Mouse (Mus musculus) adrenal gland, postnatal 14 days (tissue): ENCODE results near the gene 3110009E18Rik. TPM values are rescaled to one million over a fixed set of nuclear protein-coding genes. Genes with fewer than 3 reads are reported as not detected.

Source experiments
- DNase-seq: peaks from one replicate; pipeline ENCODE4 v3.0.0; 2021; ENCODE audit warnings: mixed read lengths
- total RNA-seq: library from RNA; stranded (reverse); gene quantifications from 2 replicates; pipeline ENCODE4 v1.2.3, GENCODE M21; 2021

3110009E18Rik gene
- total RNA-seq, 1 experiment from 2014 or later, result 8.8 TPM

- DNase-seq, result no peak
These were observed 19.8 kb upstream of the 3110009E18Rik start for GRCm38 (mm10) chr1:120101227-120101609.

- peak; percentile 37 for DNase-seq
These were observed 15.4 kb upstream of the 3110009E18Rik start for GRCm38 (mm10) chr1:120105556-120105959.

GRCm38 (mm10) chr1:120109741-120110432 is 11.1 kb upstream of the 3110009E18Rik start:
- no peak for DNase-seq

GRCm38 (mm10) chr1:120111766-120112165 is 9.2 kb upstream of the 3110009E18Rik start:
- DNase-seq, result no peak

- peak; percentile 18 for DNase-seq
These were observed 8.5 kb upstream of the 3110009E18Rik start for GRCm38 (mm10) chr1:120112251-120113187.

DNA sequence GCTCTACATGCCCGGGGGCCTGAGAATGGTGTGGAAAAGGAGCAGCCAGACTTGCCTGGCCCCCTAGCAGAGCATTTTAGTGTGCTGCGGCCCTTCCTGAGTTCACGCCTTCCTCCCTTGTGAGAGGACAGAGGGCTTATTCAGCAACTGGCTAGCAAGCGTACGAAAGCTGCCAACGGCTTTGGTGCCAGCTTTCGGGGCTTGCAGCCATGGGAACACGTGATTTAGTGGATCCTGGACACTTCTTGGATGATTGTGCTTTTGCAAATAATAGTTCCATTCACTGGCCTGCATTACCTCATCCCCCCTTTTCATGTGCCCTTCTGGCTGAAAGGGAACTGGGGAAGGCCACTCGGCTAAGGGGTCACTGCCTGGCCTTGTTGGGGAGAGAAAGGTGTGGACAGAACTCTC is 5.3 kb upstream of the 3110009E18Rik start:
- peak; percentile 83 for DNase-seq

- DNase-seq, result peak; percentile 73
These were observed 4.9 kb upstream of the 3110009E18Rik start for GRCm38 (mm10) chr1:120116106-120116505.

GRCm38 (mm10) chr1:120118854-120119253 is 2.1 kb upstream of the 3110009E18Rik start:
- no peak for DNase-seq

DNA sequence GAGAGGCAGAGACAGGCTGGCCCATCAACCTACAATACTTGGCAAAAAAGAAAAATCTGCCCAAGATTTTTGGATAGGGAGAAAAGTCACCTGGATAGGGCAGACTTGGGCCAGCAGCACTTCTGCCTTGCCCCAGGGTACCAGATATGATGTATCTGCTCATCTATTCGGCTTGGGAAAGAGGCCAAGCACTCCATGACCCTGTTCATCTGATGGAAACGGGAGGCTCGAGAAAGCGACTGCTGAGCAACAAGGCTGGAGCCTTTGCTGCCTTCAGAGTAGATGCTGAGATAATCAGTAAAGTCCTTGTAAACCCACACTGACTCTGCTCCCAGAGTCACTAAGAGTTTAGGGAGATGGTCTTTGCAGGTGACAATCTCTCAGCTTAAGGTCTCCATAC is 1.6 kb upstream of the 3110009E18Rik start:
- no peak for DNase-seq

GRCm38 (mm10) chr1:120120141-120120968 is 632 bp upstream of the 3110009E18Rik start:
- DNase-seq, result peak; percentile 78

DNA sequence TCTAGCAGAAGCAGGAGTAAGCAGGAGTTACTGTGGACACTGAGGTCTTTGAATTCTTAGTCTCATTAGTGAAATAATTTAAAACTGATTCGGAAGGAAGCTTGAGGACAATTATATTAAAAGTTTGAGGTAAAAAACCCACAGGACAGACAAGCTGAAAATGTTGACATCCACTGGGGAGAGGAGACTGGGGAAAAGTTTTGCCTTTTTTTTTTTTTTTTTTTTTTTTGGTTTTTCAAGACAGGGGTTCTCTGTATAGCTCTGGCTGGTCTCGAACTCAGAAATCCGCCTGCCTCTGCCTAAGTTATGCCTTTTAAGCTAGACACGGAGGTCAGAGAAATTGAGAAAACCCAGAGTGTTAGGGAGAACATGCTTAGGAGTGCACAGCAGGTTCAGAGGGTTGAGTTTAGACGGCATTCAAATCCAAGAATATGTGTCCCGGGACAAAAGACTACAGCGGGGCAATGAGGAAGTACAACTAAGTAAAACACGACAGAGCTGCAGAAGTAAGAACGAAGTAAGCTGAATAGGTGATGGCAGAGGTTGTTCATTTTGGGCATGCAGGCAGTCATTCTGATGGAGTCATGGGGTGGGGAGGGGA is 1.0 kb downstream of the 3110009E18Rik start:
- no peak for DNase-seq

GRCm38 (mm10) chr1:120122634-120123383 is 1.8 kb downstream of the 3110009E18Rik start:
- DNase-seq, result no peak

GRCm38 (mm10) chr1:120124839-120125238 is 3.9 kb downstream of the 3110009E18Rik start:
- DNase-seq, result peak; percentile 59

DNA sequence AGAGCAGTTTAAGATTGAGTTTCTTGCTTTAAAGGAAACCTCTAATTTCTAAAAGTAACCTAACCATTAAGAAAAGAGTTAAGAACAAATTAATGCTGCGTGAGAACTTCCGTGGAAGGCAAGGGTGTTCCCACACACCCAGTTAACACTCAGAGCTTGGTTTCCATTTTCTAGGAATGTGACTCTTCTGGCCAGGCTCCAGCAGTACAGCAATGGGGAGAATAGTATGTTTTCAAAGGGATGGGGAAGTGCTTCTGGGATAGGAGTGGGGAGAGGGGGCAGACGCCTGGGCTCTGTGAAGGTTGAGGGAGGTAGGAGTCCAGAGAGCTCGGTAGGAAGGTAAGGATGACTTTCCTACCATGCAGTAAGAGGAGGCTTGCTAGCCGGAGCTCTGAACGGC is 4.5 kb downstream of the 3110009E18Rik start:
- no peak for DNase-seq

DNA sequence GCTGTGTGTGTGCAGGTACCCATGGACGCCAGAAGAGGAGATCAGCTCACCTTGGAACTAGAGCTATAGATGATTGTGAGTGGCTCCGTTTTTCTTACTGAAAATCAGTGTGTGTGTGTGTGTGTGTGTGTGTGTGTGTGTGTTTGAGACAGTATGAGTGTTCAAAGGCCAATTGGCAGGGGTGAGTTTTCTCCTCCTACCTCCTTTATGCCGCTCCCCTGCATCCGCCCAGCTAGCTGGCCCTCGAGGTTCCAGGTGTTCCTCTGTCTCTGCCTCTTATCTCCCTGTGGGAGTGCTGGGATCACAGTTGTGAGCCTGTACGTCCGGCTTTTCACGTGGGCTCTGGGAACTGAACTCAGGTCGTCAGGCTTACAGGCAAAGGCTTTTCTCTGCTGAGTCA is 5.3 kb downstream of the 3110009E18Rik start:
- DNase-seq, result no peak

- no peak for DNase-seq
These were observed 11.4 kb downstream of the 3110009E18Rik start for GRCm38 (mm10) chr1:120132376-120132775.

- peak; percentile 74 for DNase-seq
These were observed 15.2 kb downstream of the 3110009E18Rik start for GRCm38 (mm10) chr1:120135934-120136786.

DNA sequence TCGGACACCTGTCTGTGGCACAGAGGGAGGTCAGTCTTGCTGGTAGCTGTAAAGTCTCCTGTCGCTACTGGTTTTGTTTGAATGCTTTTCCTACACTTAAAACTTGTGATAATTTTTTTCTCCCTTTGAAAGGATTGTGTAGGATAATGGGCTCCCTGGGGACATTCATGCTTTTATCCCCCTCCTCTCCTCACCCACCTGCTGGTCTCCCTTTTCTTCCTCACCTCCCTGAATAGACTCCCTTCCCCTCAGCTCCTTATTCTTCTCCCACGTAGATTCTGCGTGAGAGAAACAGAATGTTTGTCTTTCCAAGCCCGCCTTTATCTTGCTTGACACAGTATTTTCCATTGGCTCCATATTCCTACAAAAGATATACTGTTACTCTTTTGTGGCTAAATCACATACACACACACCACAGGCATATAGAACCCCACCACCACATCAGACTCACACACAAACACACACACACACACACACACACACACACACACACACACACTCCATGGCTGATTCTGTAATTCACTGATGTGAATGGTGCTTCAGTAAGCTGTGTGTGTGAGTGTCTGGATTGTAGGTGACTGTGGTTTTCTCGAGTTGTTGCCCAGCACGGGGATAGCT is 18.0 kb downstream of the 3110009E18Rik start:
- DNase-seq, result no peak

DNA sequence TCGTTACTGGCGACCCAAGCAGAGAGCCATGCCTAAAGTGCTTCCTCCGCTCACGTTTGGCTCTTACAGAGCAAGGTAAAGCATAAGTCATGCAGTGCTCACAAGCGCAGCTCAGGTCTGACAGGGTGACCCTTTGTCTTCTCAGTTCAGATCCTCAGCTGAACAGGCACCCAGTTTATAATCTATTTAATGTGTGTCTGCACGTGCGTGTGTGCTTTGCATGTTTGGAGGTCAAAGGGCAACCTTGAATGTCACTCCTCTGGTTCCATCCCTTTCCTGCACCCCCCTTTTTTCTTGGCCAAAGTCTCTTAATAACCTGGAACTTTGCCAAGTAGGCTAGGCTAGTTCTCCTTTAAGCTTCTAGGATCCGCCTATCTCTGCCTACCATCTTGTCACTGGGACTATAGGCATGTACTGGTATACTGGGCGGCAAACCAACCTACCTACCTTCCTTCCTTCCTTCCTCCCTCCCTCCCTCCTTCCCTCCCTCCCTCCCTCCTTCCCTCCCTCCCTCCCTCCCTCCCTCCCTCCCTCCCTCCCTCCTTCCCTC is 19.2 kb downstream of the 3110009E18Rik start:
- DNase-seq, result no peak
